Mouse (Mus musculus) lung, postnatal 25 days (tissue): ENCODE measurements around the gene Slc7a14.

Experiments
- DNase-seq: peaks from one replicate; pipeline ENCODE4 v3.0.0; 2022; ENCODE audit warnings: low spot score

Slc7a14 gene

GRCm38 (mm10) chr3:31208458-31208994 is 101.7 kb downstream of the Slc7a14 start:
- DNase-seq, result no peak

- no peak for DNase-seq
Measured at GRCm38 (mm10) chr3:31208046-31208445, 102.1 kb downstream of the Slc7a14 start.

GRCm38 (mm10) chr3:31205167-31205566 is 105.0 kb downstream of the Slc7a14 start:
- DNase-seq, result no peak

GRCm38 (mm10) chr3:31203947-31204346 is 106.2 kb downstream of the Slc7a14 start:
- DNase-seq, result no peak

GRCm38 (mm10) chr3:31199162-31199877 is 110.9 kb downstream of the Slc7a14 start:
- no peak for DNase-seq

GRCm38 (mm10) chr3:31191402-31191801 is 118.8 kb downstream of the Slc7a14 start:
- no peak for DNase-seq

- DNase-seq, result no peak
Measured at GRCm38 (mm10) chr3:31190342-31190741, 119.8 kb downstream of the Slc7a14 start.

- no peak for DNase-seq
Measured at GRCm38 (mm10) chr3:31166365-31166871, 143.8 kb downstream of the Slc7a14 start.

- no peak for DNase-seq
Measured at GRCm38 (mm10) chr3:31165803-31166202, 144.4 kb downstream of the Slc7a14 start.

GRCm38 (mm10) chr3:31162860-31163259 is 147.3 kb downstream of the Slc7a14 start:
- no peak for DNase-seq

- no peak for DNase-seq
Measured at GRCm38 (mm10) chr3:31161336-31161735, 148.8 kb downstream of the Slc7a14 start.

GRCm38 (mm10) chr3:31160046-31160445 is 150.1 kb downstream of the Slc7a14 start:
- no peak for DNase-seq

- DNase-seq, result no peak
Measured at GRCm38 (mm10) chr3:31157776-31158175, 152.4 kb downstream of the Slc7a14 start.

- no peak for DNase-seq
Measured at GRCm38 (mm10) chr3:31156126-31156525, 154.1 kb downstream of the Slc7a14 start.
